Mouse (Mus musculus): ENCODE measurements around the gene Tubb5. TPM values are rescaled to one million over a fixed set of nuclear protein-coding genes. Genes with fewer than 3 reads are reported as not detected.
A peak's percentile ranks its signal among the peaks of the same experiment; 100 is the strongest.

Gene Tubb5
- polyA plus RNA-seq, 1 experiment: 56.9 TPM

GRCm38 (mm10) chr17:35822964-35823937, 14.9 kb downstream of the Tubb5 start, which contains the start of gene Flot1:
Flot1 (plus strand) TSS chr17:35823230.
- peak within 1 kb of the TSS; percentile 86 for H3K4me3 ChIP-seq (replicated peaks)
- H3K9me3 ChIP-seq (ENCODE audit: control insufficient read depth, low read length): no peaks in the 10 kb centered on the region
- peaks cover 13% of the 10 kb centered on the region for H3K27me3 ChIP-seq (ENCODE audit: control insufficient read depth)
- no peak for TF ChIP-seq TAL1 (IDR thresholded peaks at IDR 0.05; ENCODE audit: low read length)
- no peak for TF ChIP-seq GATA1 (IDR thresholded peaks at IDR 0.05; ENCODE audit: low read length)
- peaks cover 41% of the 10 kb centered on the region for H3K36me3 ChIP-seq (ENCODE audit: control insufficient read depth)
- peaks cover 78% of the 10 kb centered on the region for H3K4me1 ChIP-seq (ENCODE audit: control insufficient read depth)

- Histone ChIP-seq H3K9me3 (ENCODE audit: control insufficient read depth, low read length) (no peaks in the 10 kb centered on the region), H3K4me1 (ENCODE audit: control insufficient read depth) (peaks cover 78% of the 10 kb centered on the region), H3K4me3 (replicated peaks) (peak overlapping the region; percentile 86), H3K36me3 (ENCODE audit: control insufficient read depth) (peaks cover 34% of the 10 kb centered on the region), H3K27me3 (ENCODE audit: control insufficient read depth) (peaks cover 13% of the 10 kb centered on the region)
- TF ChIP-seq TAL1 (IDR thresholded peaks at IDR 0.05; ENCODE audit: low read length): no peak
- TF ChIP-seq GATA1 (IDR thresholded peaks at IDR 0.05; ENCODE audit: low read length): no peak
These were observed 15.5 kb downstream of the Tubb5 start for GRCm38 (mm10) chr17:35822564-35822963.

GRCm38 (mm10) chr17:35821439-35822430, 16.4 kb downstream of the Tubb5 start, which contains the start of gene Ier3:
Ier3 (plus strand) TSS chr17:35821684.
- peaks cover 13% of the 10 kb centered on the region for H3K27me3 ChIP-seq (ENCODE audit: control insufficient read depth)
- H3K4me1 ChIP-seq (ENCODE audit: control insufficient read depth): peaks cover 74% of the 10 kb centered on the region
- H3K9me3 ChIP-seq (ENCODE audit: control insufficient read depth, low read length): no peaks in the 10 kb centered on the region
- H3K36me3 ChIP-seq (ENCODE audit: control insufficient read depth): peaks cover 26% of the 10 kb centered on the region
- peak within 1 kb of the TSS; percentile 86 for H3K4me3 ChIP-seq (replicated peaks)
- TF ChIP-seq GATA1 (IDR thresholded peaks at IDR 0.05; ENCODE audit: low read length) (no peak), TAL1 (IDR thresholded peaks at IDR 0.05; ENCODE audit: low read length) (no peak)

- peaks cover 59% of the 10 kb centered on the region for H3K4me1 ChIP-seq (ENCODE audit: control insufficient read depth)
- TF ChIP-seq TAL1 (IDR thresholded peaks at IDR 0.05; ENCODE audit: low read length) (no peak), GATA1 (IDR thresholded peaks at IDR 0.05; ENCODE audit: low read length) (no peak)
- no peaks in the 10 kb centered on the region for H3K9me3 ChIP-seq (ENCODE audit: control insufficient read depth, low read length)
- peaks cover 13% of the 10 kb centered on the region for H3K27me3 ChIP-seq (ENCODE audit: control insufficient read depth)
- peaks cover 10% of the 10 kb centered on the region for H3K36me3 ChIP-seq (ENCODE audit: control insufficient read depth)
- H3K4me3 ChIP-seq (replicated peaks): no peak overlapping the region
These were observed 18.0 kb downstream of the Tubb5 start for GRCm38 (mm10) chr17:35820111-35820510.

GRCm38 (mm10) chr17:35817226-35817625, 20.9 kb downstream of the Tubb5 start:
- TF ChIP-seq TAL1 (IDR thresholded peaks at IDR 0.05; ENCODE audit: low read length): no peak
- TF ChIP-seq GATA1 (IDR thresholded peaks at IDR 0.05; ENCODE audit: low read length): no peak
- peaks cover 13% of the 10 kb centered on the region for H3K27me3 ChIP-seq (ENCODE audit: control insufficient read depth)
- H3K36me3 ChIP-seq (ENCODE audit: control insufficient read depth): no peaks in the 10 kb centered on the region
- H3K4me3 ChIP-seq (replicated peaks): no peak overlapping the region
- H3K9me3 ChIP-seq (ENCODE audit: control insufficient read depth, low read length): no peaks in the 10 kb centered on the region
- peaks cover 37% of the 10 kb centered on the region for H3K4me1 ChIP-seq (ENCODE audit: control insufficient read depth)

- no peaks in the 10 kb centered on the region for H3K9me3 ChIP-seq (ENCODE audit: control insufficient read depth, low read length)
- peaks cover 8% of the 10 kb centered on the region for H3K27me3 ChIP-seq (ENCODE audit: control insufficient read depth)
- no peaks in the 10 kb centered on the region for H3K36me3 ChIP-seq (ENCODE audit: control insufficient read depth)
- H3K4me3 ChIP-seq (replicated peaks): no peak overlapping the region
- H3K4me1 ChIP-seq (ENCODE audit: control insufficient read depth): peaks cover 32% of the 10 kb centered on the region
- TF ChIP-seq TAL1 (IDR thresholded peaks at IDR 0.05; ENCODE audit: low read length) (no peak), GATA1 (IDR thresholded peaks at IDR 0.05; ENCODE audit: low read length) (no peak)
These were observed 21.4 kb downstream of the Tubb5 start for GRCm38 (mm10) chr17:35816686-35817085.

GRCm38 (mm10) chr17:35815836-35816235, 22.3 kb downstream of the Tubb5 start:
- no peak for TF ChIP-seq GATA1 (IDR thresholded peaks at IDR 0.05; ENCODE audit: low read length)
- TF ChIP-seq TAL1 (IDR thresholded peaks at IDR 0.05; ENCODE audit: low read length): no peak
- no peaks in the 10 kb centered on the region for H3K36me3 ChIP-seq (ENCODE audit: control insufficient read depth)
- no peak overlapping the region for H3K4me3 ChIP-seq (replicated peaks)
- H3K27me3 ChIP-seq (ENCODE audit: control insufficient read depth): no peaks in the 10 kb centered on the region
- no peaks in the 10 kb centered on the region for H3K9me3 ChIP-seq (ENCODE audit: control insufficient read depth, low read length)
- peaks cover 27% of the 10 kb centered on the region for H3K4me1 ChIP-seq (ENCODE audit: control insufficient read depth)

- TF ChIP-seq GATA1 (IDR thresholded peaks at IDR 0.05; ENCODE audit: low read length): no peak
- no peak for TF ChIP-seq TAL1 (IDR thresholded peaks at IDR 0.05; ENCODE audit: low read length)
These were observed 23.4 kb downstream of the Tubb5 start for GRCm38 (mm10) chr17:35814678-35815077.

More at GRCm38 (mm10) chr17:35814678-35815077, 23.4 kb downstream of the Tubb5 start:
- no peaks in the 10 kb centered on the region for H3K9me3 ChIP-seq (ENCODE audit: control insufficient read depth, low read length)
- no peak overlapping the region for H3K4me3 ChIP-seq (replicated peaks)
- no peaks in the 10 kb centered on the region for H3K27me3 ChIP-seq (ENCODE audit: control insufficient read depth)
- no peaks in the 10 kb centered on the region for H3K36me3 ChIP-seq (ENCODE audit: control insufficient read depth)
- peaks cover 16% of the 10 kb centered on the region for H3K4me1 ChIP-seq (ENCODE audit: control insufficient read depth)
